Mouse (Mus musculus): ENCODE measurements around the gene Gm904.
"Not testable (repeated sequence)": the region's sequence is repeated elsewhere in the genome, so short reads cannot be mapped to it uniquely, and the experiment has no call there.

Gene Gm904

GRCm38 (mm10) chr13:50642928-50643327, at the start of gene Gm904:
Gm904 (plus strand) TSS chr13:50643228.
- not testable (repeated sequence) for DNase-seq (ENCODE audit: low spot score in 2 of 2)

DNA sequence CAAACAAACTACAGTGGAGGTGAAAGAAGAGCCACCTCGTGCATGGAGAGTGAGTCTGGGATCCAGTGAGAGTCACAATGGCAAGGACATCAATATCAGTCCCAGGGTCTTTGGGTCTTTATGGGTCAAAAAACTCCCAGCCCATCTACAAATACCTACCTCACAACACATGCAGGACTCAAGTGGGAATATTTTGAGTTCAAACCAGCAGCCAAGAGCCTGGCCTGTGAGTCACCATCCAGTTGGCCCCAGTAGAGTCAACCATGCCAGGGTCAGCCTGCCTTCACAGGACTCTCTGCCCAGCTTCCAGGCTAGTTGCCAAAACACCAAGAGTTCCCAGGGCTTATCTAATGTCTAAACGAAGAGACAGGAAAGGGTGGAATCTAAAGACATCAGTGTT, 5.7 kb downstream of the Gm904 start:
- not testable (repeated sequence) for DNase-seq (ENCODE audit: low spot score in 2 of 2)

All from frontal cortex, postnatal 10 days (tissue).